Mouse (Mus musculus) E14TG2a.4 (cell line): ENCODE data around the gene Mrpl34.

Experiments used
- CTCF ChIP-seq: conservative IDR thresholded peaks from 2 replicates; pipeline ENCODE4 v1.5.1; 2014; ENCODE audit warnings: low read length
- POU5F1 ChIP-seq: IDR thresholded peaks from 2 replicates; pipeline ENCODE4 v1.6.1; 2014; ENCODE audit warnings: low read length, borderline replicate concordance

GRCm38 (mm10) chr8:71460716-71461115 is 4.0 kb upstream of the Mrpl34 start:
- TF ChIP-seq CTCF (no peak), POU5F1 (no peak)
